Mouse (Mus musculus): ENCODE measurements at regions not wholly inside any gene's neighbourhood (a gene's known extent, or its start where the extent isn't known, plus 50 kb on each side); places are given as distances from the start of the nearest gene placed in this dataset.

- Histone ChIP-seq H3K4me2 (no peak overlapping the region), H3K9me3 (replicated peaks) (no peaks in the 10 kb centered on the region), H3K9ac (no peak overlapping the region), H3K4me1 (replicated peaks) (no peaks in the 10 kb centered on the region; the same call in 1 of the 2 replicates), H3K36me3 (no peaks in the 10 kb centered on the region), H3K4me3 (replicated peaks) (no peak overlapping the region), H3K27ac (no peak overlapping the region), H3K27me3 (no peaks in the 10 kb centered on the region)
- no peak for DNase-seq
- ATAC-seq (ENCODE audit: low read depth), result no peak
- WGBS (ENCODE audit: insufficient replicate concordance), result 59% methylated on average over 8 of the region's 8 CpGs
Measured at GRCm38 (mm10) chr4:56220531-56220930, 519.3 kb upstream of the Gm26657 start.

- no peak overlapping the region for H3K27ac ChIP-seq
- ATAC-seq (ENCODE audit: low read depth), result no peak
- H3K9ac ChIP-seq, result no peak overlapping the region
- H3K36me3 ChIP-seq, result no peaks in the 10 kb centered on the region
- H3K27me3 ChIP-seq, result no peaks in the 10 kb centered on the region
- no peak overlapping the region for H3K4me3 ChIP-seq (replicated peaks)
- WGBS (ENCODE audit: insufficient replicate concordance), result 79% methylated on average over 2 of the region's 2 CpGs
- H3K4me1 ChIP-seq (replicated peaks), result no peaks in the 10 kb centered on the region
- no peak overlapping the region for H3K4me2 ChIP-seq
- DNase-seq, result no peak
- no peaks in the 10 kb centered on the region for H3K9me3 ChIP-seq (replicated peaks)
Measured at GRCm38 (mm10) chr4:56209499-56209898, 530.4 kb upstream of the Gm26657 start.

GRCm38 (mm10) chr4:56207726-56208125 lies 532.1 kb upstream of the Gm26657 start:
- DNase-seq (no peak), ATAC-seq (ENCODE audit: low read depth) (no peak)
- Histone ChIP-seq H3K4me3 (replicated peaks) (no peak overlapping the region), H3K4me2 (no peak overlapping the region), H3K27ac (no peak overlapping the region), H3K4me1 (replicated peaks) (no peaks in the 10 kb centered on the region), H3K9ac (no peak overlapping the region), H3K27me3 (no peaks in the 10 kb centered on the region), H3K36me3 (no peaks in the 10 kb centered on the region), H3K9me3 (replicated peaks) (no peaks in the 10 kb centered on the region)
- 50% methylated on average over 5 of the region's 5 CpGs for WGBS (ENCODE audit: insufficient replicate concordance)

GRCm38 (mm10) chr4:56205069-56205468 lies 534.8 kb upstream of the Gm26657 start:
- DNase-seq, result no peak
- no peak overlapping the region for H3K9ac ChIP-seq
- 54% methylated on average over 1 of the region's 1 CpGs for WGBS (ENCODE audit: insufficient replicate concordance)

GRCm38 (mm10) chr4:56193365-56193764 lies 546.5 kb upstream of the Gm26657 start:
- 28% methylated on average over 2 of the region's 2 CpGs for WGBS (ENCODE audit: insufficient replicate concordance)
- ATAC-seq (ENCODE audit: low read depth), result no peak
- H3K27ac ChIP-seq, result no peak overlapping the region
- no peak for DNase-seq
- no peaks in the 10 kb centered on the region for H3K4me1 ChIP-seq (replicated peaks)
- H3K9ac ChIP-seq, result no peak overlapping the region
- no peaks in the 10 kb centered on the region for H3K27me3 ChIP-seq
- H3K4me2 ChIP-seq, result no peak overlapping the region
- no peaks in the 10 kb centered on the region for H3K36me3 ChIP-seq
- H3K4me3 ChIP-seq (replicated peaks), result no peak overlapping the region
- no peaks in the 10 kb centered on the region for H3K9me3 ChIP-seq (replicated peaks)

More at GRCm38 (mm10) chr4:56205069-56205468, 534.8 kb upstream of the Gm26657 start:
- ATAC-seq (ENCODE audit: low read depth), result no peak
- no peaks in the 10 kb centered on the region for H3K27me3 ChIP-seq
- H3K27ac ChIP-seq, result no peak overlapping the region
- H3K9me3 ChIP-seq (replicated peaks), result no peaks in the 10 kb centered on the region
- H3K4me2 ChIP-seq, result no peak overlapping the region
- no peak overlapping the region for H3K4me3 ChIP-seq (replicated peaks)
- H3K36me3 ChIP-seq, result no peaks in the 10 kb centered on the region
- no peaks in the 10 kb centered on the region for H3K4me1 ChIP-seq (replicated peaks)

- no peak for ATAC-seq (ENCODE audit: low read depth)
- no peak for DNase-seq
- Histone ChIP-seq H3K27ac (no peak overlapping the region), H3K9me3 (replicated peaks) (no peaks in the 10 kb centered on the region), H3K4me3 (replicated peaks) (no peak overlapping the region), H3K9ac (no peak overlapping the region), H3K36me3 (no peaks in the 10 kb centered on the region), H3K4me2 (no peak overlapping the region), H3K27me3 (no peaks in the 10 kb centered on the region), H3K4me1 (replicated peaks) (no peaks in the 10 kb centered on the region)
- WGBS (ENCODE audit: insufficient replicate concordance), result 66% methylated on average over 5 of the region's 5 CpGs
Measured at GRCm38 (mm10) chr4:56192516-56192915, 547.4 kb upstream of the Gm26657 start.

- Histone ChIP-seq H3K9ac (no peak overlapping the region), H3K4me1 (replicated peaks) (no peaks in the 10 kb centered on the region), H3K4me2 (no peak overlapping the region), H3K36me3 (no peaks in the 10 kb centered on the region), H3K4me3 (replicated peaks) (no peak overlapping the region), H3K9me3 (replicated peaks) (no peaks in the 10 kb centered on the region), H3K27ac (no peak overlapping the region), H3K27me3 (no peaks in the 10 kb centered on the region)
- ATAC-seq (ENCODE audit: low read depth), result no peak
- 69% methylated on average over 5 of the region's 5 CpGs for WGBS (ENCODE audit: insufficient replicate concordance)
- no peak for DNase-seq
Measured at GRCm38 (mm10) chr4:56179566-56179965, 560.3 kb upstream of the Gm26657 start.

- H3K9me3 ChIP-seq (replicated peaks), result no peaks in the 10 kb centered on the region
- H3K27ac ChIP-seq, result no peak overlapping the region
- H3K4me3 ChIP-seq (replicated peaks), result no peak overlapping the region
- no peaks in the 10 kb centered on the region for H3K36me3 ChIP-seq
- DNase-seq (no peak), ATAC-seq (ENCODE audit: low read depth) (no peak)
- no peaks in the 10 kb centered on the region for H3K4me1 ChIP-seq (replicated peaks)
- H3K4me2 ChIP-seq, result no peak overlapping the region
- WGBS (ENCODE audit: insufficient replicate concordance), result 60% methylated on average over 9 of the region's 9 CpGs
- no peaks in the 10 kb centered on the region for H3K27me3 ChIP-seq
- H3K9ac ChIP-seq, result no peak overlapping the region
Measured at GRCm38 (mm10) chr4:56178844-56179481, 560.9 kb upstream of the Gm26657 start.

GRCm38 (mm10) chr4:56161257-56161594 lies 578.6 kb upstream of the Gm26657 start:
- Histone ChIP-seq H3K4me2 (no peak overlapping the region), H3K9me3 (replicated peaks) (no peaks in the 10 kb centered on the region), H3K27ac (no peak overlapping the region), H3K9ac (no peak overlapping the region), H3K4me1 (replicated peaks) (no peaks in the 10 kb centered on the region), H3K4me3 (replicated peaks) (no peak overlapping the region), H3K27me3 (no peaks in the 10 kb centered on the region), H3K36me3 (no peaks in the 10 kb centered on the region)
- ATAC-seq (ENCODE audit: low read depth) (no peak), DNase-seq (no peak)
- WGBS (ENCODE audit: insufficient replicate concordance), result 58% methylated on average over 3 of the region's 3 CpGs

- Histone ChIP-seq H3K4me2 (no peak overlapping the region), H3K4me3 (replicated peaks) (no peak overlapping the region), H3K9ac (no peak overlapping the region), H3K36me3 (no peaks in the 10 kb centered on the region), H3K27ac (no peak overlapping the region), H3K4me1 (replicated peaks) (no peaks in the 10 kb centered on the region), H3K27me3 (no peaks in the 10 kb centered on the region), H3K9me3 (replicated peaks) (no peaks in the 10 kb centered on the region)
- DNase-seq (no peak), ATAC-seq (ENCODE audit: low read depth) (no peak)
- 71% methylated on average over 13 of the region's 13 CpGs for WGBS (ENCODE audit: insufficient replicate concordance)
Measured at GRCm38 (mm10) chr4:56160551-56161256, 579.2 kb upstream of the Gm26657 start.

- H3K9me3 ChIP-seq (replicated peaks), result no peaks in the 10 kb centered on the region
- no peak overlapping the region for H3K4me3 ChIP-seq (replicated peaks)
- no peak overlapping the region for H3K9ac ChIP-seq
- no peaks in the 10 kb centered on the region for H3K4me1 ChIP-seq (replicated peaks)
- H3K36me3 ChIP-seq, result no peaks in the 10 kb centered on the region
- ATAC-seq (ENCODE audit: low read depth) (no peak), DNase-seq (no peak)
- no peak overlapping the region for H3K27ac ChIP-seq
- H3K27me3 ChIP-seq, result no peaks in the 10 kb centered on the region
- no peak overlapping the region for H3K4me2 ChIP-seq
- WGBS (ENCODE audit: insufficient replicate concordance), result 66% methylated on average over 3 of the region's 3 CpGs
Measured at GRCm38 (mm10) chr4:56157521-56158065, 582.3 kb upstream of the Gm26657 start.

- no peak overlapping the region for H3K4me2 ChIP-seq
- no peak overlapping the region for H3K4me3 ChIP-seq (replicated peaks)
- DNase-seq (no peak), ATAC-seq (ENCODE audit: low read depth) (no peak)
- H3K27me3 ChIP-seq, result no peaks in the 10 kb centered on the region
- no peaks in the 10 kb centered on the region for H3K36me3 ChIP-seq
- H3K27ac ChIP-seq, result no peak overlapping the region
- 63% methylated on average over 1 of the region's 1 CpGs for WGBS (ENCODE audit: insufficient replicate concordance)
- H3K9me3 ChIP-seq (replicated peaks), result no peaks in the 10 kb centered on the region
- no peak overlapping the region for H3K9ac ChIP-seq
- no peaks in the 10 kb centered on the region for H3K4me1 ChIP-seq (replicated peaks)
Measured at GRCm38 (mm10) chr4:56150716-56151115, 589.2 kb upstream of the Gm26657 start.
